Mouse (Mus musculus) hematopoietic multipotent progenitor cell, adult 10-12 weeks (in vitro differentiated cells): ENCODE measurements around the gene Sash1. TPM values are rescaled to one million over a fixed set of nuclear protein-coding genes. Genes with fewer than 3 reads are reported as not detected.

Experiments
- polyA plus RNA-seq: library from polyadenylated mRNA; stranded (reverse); fragments of >175 nt; gene quantifications from 2 replicates; pipeline ENCODE4 v1.2.3, GENCODE M21; 2012; ENCODE audit warnings: low replicate concordance

Sash1 gene
- polyA plus RNA-seq: 13.1 and 16.1 TPM in 2 replicates

DNA sequence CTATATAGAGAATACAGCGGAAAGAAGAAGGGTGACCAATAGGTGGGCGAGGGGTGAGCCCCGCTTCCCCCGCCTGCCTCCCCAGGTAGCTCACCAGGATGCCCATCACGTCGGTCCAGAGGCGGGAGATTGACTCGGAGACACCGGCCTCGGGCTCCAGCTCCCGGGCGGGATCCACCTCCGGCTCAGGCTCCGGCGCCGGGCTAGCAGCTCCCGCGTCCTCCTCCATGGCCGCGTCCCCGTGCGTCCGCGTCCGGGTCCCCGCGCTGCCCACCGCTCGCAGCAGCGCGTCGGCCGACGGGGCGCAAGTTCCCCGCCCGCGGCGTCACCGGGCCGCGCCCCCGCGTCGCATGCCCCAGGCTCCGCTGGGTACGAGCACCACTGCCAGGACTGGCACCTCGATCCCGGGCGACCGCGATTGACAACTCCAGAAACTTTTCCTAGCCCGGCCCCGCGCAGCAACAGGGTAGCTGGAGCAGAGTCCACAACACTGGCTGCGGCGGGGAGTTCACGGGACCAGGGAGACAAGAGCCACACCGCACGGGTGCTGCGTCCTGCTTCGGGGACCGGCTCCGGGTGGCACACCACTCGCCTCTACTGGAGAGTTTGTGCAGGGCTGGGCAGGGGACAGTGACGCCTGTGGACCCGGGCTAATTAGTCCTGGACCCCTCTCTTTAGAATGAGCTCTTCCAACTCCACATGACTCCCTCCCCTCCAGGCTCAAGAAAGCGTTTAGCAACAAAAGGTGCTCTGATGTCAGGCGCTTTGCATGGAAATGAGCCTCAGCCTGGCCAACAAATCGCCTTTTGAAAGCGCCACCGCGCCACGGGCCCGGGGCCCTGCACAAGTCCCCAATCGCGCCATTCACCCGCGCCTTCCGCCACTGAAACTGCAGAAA, at the start of gene Sash1:
Gene Sash1 (minus strand): TSS at position 441 of the 898 bp plus-strand sequence.

